Mouse (Mus musculus): Measurements from ENCODE around the gene Dnajc2.

DNA sequence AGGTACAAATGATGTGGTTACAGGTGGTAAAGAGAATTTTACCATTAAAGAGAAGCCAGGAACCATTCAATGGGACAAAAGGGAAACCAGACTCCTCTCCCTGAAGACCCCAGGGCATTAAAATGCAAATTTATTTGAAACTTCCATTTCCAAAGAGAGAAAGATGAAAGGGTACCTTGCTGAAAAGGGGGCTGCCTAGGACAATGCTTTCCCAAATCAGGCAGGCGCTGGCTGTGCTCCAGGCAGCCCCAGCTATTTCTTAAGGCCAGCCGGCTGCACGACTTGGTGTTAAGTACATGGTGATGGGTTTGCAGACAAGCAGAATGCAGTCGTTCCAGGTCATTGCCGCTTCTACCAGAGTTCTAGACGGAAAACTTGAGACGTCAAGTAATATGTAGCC is 41.3 kb upstream of the Dnajc2 start:
- TF ChIP-seq POLR2A (IDR thresholded peaks at IDR 0.05; ENCODE audit: borderline replicate concordance, extremely low read depth, insufficient read depth, insufficient read length, poor library complexity, severe bottlenecking) (no peak), CTCF (IDR thresholded peaks at IDR 0.05; ENCODE audit: borderline replicate concordance, extremely low read depth, insufficient read depth, insufficient read length) (no peak)

All from brain, embryonic 14.5 days (tissue).